Mouse (Mus musculus): ENCODE results near the gene Ssrp1.

The Ssrp1 gene

DNA sequence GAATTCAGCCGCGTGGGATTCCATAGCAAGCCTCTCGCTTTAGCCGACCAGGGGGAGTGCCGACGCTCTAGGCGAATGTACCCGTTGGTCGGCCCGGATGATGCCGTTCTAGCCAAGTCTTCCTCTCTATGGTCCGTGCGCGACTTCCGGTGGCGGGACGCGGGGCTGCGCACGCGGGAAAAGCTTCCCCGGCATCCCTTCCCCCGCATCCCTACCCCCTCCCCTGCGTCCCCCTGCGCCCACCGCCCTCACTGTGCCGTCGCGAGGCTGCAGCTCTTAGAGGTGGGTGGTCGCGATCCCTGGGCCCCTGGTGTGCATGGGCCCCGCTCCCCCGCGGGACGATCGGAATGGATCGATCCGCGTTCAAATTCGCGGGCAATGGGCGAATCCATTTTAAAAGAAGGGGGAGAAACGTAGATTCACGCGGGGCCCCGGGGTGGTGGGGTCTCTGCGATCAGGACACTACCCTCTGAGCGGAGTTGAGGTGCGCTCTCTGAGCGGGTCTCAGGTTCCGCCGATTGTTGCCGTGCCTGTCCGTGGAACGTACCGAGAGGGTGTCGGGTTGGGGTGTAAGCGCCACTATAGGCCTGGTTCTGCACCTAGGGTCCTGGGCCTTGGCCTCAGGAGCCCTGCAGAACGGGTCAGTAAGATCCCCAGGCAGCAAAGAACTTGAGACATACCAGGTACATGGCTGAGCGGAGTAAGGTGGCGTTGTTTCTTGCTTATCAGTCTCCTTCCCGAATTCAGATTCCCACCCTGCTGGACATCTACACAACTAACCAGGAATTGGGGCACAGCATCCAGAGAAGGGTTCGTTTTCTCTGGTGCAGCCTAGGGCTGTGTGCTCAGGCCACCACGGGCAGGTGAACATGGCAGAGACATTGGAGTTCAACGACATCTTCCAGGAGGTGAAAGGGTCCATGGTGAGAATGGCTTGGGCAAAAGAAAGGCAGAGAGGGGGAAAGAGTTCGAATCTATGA lies at the start of gene Ssrp1, which contains the start of gene P2rx3:
TSS of gene Ssrp1 (plus strand) at position 188 of the 980 bp plus-strand sequence.
TSS of gene P2rx3 (minus strand) at position 416 of the 980 bp plus-strand sequence.
- peak; percentile 95 for DNase-seq (ENCODE audit: low spot score)

DNA sequence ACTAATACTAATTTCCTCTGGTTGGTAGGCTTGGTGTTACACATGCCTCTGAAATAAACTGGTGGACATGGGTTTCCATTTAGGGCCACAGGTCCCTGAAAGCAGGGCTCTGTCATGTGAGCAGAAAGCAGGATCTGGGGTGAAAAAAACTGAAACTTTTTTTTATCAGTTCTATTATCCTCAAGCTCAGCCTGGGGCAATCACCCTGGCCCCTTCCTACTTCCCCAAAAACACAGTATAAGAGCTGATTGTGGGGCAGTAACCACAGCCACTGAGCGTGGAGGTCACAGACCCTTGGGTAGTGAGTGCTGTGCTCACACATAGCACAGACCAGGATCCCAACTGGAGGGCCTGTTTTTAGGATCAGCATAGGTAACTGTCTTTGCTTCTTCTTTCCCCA lies 49.1 kb upstream of the Ssrp1 start, which contains the start of gene Prg3:
TSS of gene Prg3 (plus strand) at position 286 of the 400 bp plus-strand sequence.
- DNase-seq (ENCODE audit: low spot score) = no peak

DNA sequence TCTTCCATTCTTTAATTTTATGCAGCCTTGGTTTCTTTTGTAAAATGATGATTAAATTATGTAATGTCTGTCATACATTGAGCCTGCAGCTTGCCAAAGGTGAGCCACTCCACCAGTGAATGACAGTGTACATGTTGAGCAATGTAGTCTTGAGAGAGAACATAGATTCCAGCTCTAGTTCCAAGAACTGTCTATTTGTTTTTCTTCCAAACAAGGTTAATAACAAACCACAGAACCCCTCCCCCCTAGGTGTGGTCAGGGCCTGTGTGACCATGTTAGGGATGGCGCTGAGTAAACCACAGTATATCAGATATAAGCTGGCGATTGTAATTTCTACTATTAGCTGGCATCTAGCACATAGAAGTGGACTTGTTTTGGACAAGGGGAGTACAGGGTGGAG lies 40.7 kb upstream of the Ssrp1 start:
- DNase-seq (ENCODE audit: low spot score) = no peak

DNA sequence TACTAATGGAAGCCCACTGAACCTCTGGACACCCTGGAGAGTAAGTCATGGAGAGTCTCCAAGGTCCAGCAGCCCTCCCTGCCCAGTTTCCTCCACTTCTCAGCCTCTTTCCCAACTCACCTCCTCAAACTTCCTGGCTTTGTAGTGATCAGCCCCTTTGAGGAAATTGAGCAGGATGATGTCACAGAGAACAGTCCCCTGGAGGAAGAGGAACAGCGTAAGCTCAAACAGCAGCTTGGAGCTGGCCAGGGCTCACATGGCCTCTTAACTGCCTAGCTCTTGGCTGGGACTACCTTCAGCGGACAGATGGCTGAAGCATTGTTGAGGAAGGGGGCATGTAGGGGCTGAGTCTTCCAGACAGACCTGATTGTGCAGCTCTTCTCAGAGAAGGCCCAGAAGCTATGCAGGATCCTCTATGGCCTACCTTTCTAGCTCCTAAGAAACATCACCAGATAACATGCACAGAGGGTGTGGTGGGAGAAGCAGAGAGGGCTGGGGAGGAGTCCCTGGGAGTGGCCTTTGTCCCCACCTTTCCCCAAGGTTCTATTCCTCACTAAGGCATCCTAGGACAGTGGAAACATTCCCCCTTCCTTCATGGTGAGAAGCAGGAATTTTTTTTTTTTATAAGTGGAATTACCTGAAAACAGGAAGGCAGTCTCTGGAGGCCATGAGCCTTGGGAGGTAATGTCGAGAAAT lies 37.4 kb upstream of the Ssrp1 start:
- DNase-seq (ENCODE audit: low spot score) = no peak

DNA sequence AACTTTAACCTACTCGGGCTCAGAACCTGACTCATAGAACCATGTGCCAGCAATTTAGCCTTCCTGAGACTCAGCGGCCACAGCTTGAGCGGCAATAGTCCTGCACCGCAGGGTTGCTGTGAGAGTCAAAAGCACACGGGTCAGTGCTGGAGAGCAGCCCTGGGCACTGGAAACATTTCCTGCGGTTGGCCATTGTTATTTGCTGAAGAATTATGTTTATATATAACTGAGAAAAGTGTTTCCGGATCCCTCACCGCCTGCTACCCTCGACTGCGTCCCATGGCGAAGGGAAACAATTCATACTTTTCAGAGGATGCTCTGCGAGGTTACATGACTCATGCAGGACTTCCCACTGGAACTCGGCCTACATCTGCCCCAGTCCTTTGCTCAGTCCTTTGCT lies 35.5 kb upstream of the Ssrp1 start:
- no peak for DNase-seq (ENCODE audit: low spot score)

DNA sequence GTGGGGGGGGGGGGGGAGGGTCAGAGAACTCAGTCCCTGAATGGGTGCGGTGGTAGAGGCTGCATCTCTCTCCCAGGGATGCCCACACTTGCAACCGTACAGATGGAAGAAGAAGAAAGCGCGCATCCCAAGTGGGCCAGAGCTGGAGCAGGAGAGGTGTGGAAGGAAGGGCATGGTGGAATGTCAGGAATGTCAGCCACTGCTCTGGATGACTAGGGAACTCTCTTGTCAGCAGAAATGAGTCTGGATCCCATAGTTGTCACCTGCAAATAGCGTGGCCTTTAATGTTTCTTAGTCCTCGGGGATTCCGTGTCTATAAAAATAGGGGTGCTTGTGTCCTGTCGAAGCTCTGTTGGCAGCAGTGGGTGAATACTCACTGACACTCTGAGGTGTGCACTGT lies 34.5 kb upstream of the Ssrp1 start:
- no peak for DNase-seq (ENCODE audit: low spot score)

DNA sequence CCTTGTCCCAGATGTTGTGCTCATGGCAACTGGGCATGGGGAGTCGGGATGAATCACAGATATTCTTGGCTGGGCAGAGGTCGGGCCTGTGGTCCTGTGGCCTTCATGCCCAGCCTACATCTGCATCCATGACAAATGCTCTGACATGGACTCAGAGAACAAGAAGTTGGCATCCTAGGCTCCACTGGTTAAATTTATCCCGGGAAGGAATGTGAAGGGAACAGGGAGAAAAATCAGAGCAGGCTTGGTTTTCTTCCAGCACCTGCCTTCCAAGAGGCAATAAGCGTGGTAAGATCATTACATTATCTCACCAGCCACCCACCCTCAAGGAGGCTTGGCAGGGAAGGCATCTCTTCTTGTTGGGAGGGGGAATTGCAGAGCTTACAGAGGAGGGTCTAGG lies 32.7 kb upstream of the Ssrp1 start:
- DNase-seq (ENCODE audit: low spot score) = no peak

DNA sequence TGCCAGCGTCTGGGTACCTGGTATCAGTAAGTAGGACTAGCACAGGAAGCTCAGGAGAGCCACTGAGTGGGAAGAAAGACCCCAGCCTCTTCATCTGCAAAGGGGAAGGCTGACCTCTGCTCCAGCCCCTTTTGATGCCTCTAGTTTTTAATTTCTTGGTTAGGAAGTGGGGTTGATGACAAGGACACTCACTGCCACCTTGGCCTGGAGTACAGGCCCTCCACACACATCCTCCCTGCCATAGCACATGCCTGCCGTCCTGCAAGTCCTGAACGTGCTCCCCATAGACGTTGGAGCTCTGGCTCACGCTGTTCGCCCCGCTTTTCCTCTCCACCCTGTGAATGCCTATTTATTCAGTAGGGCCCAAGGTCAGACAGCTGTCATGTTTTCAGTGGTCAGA lies 30.4 kb upstream of the Ssrp1 start:
- no peak for DNase-seq (ENCODE audit: low spot score)

DNA sequence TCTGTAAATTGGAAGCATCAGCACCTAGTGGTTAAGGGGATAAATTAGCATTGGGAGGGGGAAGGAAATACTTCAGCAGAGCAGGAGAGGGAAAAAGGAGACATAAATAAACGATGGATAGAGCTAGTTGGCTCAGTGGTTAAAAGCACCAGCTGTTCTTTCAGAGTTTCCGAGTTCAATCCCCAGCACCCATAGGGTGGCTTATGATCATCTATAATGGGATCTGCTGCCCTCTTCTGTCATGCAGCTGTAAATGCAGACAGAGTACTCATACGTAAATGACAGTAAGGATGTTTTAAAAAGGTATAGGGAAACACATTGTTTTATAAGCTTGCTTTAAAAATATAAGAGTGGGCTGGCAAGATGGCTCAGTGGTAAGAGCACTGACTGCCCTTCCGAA lies 29.3 kb upstream of the Ssrp1 start:
- DNase-seq (ENCODE audit: low spot score) = peak; percentile 61

DNA sequence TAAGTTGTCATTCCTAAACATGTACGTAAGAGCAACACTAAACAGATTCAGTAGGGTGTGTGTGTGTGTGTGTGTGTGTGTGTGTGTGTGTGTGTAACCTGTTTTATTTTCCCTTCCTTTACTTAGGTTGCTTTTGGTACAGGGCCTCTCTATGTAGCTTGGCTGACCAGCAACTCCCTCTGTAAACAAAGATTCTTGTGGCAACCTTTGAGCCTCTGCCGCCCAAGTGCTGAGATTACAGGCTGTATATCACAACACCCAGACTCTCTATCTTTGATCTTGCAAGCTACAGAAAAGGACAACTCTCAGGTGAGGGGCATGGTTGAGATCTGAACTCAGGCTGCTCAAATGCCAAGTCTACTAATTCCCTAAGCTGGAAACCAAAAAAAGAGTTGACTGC lies 27.8 kb upstream of the Ssrp1 start:
- no peak for DNase-seq (ENCODE audit: low spot score)

DNA sequence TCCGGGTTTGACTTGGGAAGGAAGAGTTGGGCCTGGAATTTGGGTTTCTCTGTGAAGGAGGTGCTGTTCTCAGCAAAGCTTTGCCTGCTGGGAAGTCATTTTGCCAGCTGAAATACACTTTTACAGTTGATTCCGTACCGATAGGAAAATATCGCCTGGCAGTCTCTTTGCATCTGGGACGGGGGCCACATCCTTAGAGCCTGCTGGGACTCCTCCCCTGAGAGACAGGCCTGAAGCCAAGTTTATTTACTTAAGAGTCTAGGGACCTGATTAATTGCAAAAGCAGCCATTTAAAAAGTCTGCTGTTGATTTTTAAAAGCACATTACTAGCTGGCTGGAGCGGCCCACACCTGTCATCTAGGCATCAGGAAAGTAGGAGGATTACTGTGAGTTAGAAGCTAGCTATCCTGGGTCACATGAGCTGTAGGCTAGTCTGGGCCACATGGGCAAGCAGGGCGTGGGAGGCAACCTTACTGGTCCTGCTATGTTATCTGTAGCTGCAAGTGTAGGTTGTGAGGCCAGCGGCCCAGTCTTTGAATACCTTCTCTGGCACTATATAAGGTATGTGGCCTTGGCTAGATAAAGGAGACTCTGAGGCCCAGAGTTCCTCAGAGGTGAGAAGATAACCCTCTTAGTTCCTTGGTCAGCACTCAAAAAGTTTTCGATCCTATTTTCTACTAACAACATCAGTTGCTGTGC lies 25.0 kb upstream of the Ssrp1 start:
- peak; percentile 31 for DNase-seq (ENCODE audit: low spot score)

DNA sequence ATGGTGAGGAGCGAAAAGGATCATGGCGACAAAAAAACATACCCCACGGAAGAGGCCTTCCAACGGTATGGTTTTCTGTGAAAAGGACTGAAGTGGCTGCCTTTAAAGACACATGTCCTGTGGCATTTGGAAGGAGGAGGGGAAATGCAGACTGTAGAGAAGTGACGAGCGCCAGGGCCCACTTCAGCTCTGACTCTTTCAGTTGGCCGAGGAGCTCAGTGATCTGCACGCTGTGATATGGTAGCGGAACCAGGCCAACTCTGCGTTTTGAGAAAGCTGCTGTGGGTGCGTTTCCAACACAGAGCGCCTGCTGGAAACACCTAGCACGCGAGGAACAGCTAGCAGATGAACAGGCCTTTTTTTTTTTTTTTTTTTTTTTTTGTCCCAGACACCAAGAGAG lies 24.4 kb upstream of the Ssrp1 start:
- DNase-seq (ENCODE audit: low spot score) = no peak

DNA sequence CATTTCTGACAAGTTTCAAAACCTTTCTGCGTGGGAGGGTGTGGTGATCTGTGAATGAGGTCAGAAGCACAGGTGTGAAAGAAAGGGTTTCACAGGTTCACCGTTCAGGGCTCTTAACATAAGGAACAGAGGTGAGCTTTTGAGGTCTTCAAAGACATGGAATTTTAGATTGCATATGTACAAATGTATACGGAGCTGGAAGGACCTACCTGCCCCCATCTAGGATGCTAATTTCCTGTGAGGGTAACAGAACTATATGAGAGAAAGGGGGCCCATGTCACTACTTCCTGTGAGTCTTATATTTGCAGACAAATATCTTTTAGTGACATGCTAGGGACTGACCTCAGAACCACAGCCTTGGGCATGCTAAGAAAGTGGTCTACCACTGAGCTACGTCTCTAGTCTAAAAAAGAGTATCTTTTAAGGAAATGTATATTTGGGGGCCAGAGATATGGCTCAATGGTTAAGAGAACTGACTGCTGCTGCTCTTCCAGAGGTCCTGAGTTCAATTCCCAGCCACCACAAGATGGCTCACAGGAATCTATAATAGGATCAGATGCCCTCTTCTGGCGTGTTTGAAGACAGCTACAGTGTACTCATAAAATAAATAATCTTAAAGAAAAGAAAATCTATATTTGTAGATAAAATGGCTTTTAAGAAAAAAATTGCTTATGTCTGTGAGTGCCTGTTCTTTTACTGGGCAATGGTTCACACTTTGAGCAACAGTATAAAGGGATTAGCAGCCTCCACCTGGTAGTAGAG lies 23.0 kb upstream of the Ssrp1 start:
- no peak for DNase-seq (ENCODE audit: low spot score)

DNA sequence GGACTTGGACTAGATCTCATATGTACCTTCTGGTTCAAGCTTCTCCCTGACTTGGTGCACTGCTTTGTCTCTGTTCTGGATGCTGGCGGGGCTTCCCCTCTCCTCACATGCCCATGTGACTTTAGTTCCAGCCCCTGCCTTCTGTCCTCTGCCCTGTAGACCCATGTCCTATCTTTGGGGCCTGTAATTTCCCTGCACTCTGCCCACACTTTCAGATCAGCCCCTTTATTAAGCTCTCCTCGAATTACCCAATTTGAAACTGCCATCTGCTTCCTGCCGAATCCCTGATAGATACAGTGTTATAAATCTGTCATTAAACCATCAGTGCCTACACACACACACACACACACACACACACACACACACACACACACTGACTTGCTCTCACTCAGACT lies 22.4 kb upstream of the Ssrp1 start:
- no peak for DNase-seq (ENCODE audit: low spot score)

DNA sequence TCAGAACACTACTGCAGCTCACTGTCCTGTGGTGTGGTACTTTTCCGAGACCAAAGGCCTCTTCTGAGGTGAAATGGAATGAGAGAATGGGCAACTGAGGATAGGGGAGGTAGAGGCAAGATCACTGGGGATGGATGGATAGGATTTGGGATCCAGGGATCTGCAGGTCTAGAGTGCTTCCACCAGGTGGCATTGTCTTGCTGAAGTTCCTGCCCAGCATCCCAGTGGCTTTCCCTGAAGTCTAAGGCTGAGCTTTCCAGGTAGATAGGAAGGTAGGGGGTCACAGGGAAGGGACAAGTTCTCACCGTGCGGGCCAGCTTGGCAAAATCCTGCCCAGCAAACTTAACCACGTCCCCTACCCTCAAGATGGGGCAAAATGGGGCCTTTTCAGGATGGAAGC lies 15.0 kb upstream of the Ssrp1 start:
- DNase-seq (ENCODE audit: low spot score) = peak; percentile 53

DNA sequence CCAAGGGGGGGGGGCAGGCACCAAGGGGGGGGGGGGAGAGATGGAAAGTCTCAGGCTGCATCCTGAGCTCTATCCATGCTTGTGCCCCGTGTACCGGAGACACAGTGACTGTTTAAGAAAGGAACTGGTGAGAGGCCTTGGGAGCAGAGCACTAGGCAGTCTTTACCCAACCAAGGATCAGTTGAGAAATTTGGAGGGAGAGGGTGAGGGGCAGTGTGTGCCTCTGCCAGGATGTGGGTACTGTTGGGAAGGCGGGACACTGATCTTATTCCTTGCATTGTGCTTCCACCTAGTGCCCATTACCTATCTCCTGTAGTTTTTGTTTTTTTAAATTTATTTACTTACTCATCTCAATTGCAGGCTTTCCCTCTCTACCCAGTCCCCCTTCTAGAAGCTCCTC lies 10.9 kb upstream of the Ssrp1 start:
- DNase-seq (ENCODE audit: low spot score) = no peak

DNA sequence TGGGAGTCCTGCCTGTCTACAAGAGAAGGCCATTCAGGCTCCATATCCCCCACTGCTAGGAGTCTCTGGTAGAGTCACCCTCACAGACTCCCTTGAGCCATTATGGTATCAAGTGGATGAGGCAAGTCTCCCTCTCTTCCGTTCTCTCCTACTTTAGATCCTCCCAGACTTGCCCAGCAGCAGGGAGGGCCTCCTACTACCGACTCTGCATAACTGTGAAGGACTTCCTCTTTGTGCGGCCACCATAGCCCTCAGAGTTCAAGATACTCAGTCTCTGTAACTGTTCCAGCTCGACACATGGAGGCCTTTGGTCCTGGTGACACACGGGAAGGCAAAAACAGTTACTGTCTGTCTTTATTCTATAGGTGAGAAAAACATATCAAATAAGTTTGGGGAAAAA lies 9.8 kb upstream of the Ssrp1 start:
- no peak for DNase-seq (ENCODE audit: low spot score)

DNA sequence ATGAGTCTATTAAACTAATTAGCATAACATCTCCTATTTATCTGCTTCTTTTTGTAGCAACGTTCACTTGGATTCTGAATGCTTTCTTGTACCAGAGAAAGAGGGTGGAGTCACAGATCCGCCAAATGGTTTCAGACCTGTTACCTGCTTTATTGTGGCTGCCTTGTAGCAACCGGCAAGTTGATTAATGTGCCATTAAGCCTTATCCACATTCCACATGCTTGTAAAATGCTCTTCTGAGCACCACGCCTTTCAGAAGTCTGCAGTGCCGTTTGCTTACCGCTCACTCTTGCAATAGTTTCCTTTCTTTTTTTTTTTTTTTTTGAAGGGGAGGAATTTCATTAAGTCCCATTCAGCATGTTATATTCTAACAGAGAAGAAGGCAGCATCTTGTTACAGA lies 7.1 kb upstream of the Ssrp1 start:
- DNase-seq (ENCODE audit: low spot score) = no peak

DNA sequence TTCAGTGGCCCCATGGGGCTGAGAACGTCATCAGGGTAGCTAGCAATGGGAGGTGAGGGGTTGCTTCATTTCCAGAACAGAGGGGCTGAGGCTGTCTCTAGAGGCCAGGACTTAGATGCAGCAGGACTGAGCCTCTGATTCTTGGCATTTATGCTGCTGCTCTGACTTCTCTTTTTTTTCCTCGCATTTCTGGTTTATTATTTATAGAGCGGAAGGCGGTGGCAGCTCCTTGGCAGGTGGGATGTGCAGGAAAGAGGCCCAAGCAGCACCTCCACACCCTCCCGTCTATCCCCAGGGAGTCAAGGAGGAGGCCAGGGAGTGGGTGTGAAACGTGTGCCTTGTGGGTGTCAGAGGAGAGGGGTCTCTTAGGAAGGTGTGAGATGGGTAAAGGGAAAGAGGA lies 6.0 kb upstream of the Ssrp1 start:
- DNase-seq (ENCODE audit: low spot score) = no peak

DNA sequence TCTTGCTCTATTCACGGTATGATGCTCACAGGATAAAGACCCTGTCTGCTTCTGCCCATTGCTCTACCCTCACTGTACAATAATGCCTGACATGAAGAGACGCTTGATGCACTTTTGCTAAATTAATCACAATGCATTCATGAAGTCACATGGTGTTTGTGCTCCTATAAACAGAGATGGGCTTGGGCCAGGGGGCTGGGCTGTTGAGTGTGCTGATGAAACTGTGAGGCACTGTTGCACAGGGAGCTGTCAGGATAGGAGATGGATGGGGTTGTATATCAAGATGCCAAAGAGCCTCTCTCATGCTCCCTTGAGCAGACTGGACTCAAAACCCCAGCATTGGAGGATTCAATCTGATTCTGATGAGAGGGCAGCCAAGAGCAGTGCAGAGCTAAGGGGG lies 3.9 kb upstream of the Ssrp1 start:
- no peak for DNase-seq (ENCODE audit: low spot score)

DNA sequence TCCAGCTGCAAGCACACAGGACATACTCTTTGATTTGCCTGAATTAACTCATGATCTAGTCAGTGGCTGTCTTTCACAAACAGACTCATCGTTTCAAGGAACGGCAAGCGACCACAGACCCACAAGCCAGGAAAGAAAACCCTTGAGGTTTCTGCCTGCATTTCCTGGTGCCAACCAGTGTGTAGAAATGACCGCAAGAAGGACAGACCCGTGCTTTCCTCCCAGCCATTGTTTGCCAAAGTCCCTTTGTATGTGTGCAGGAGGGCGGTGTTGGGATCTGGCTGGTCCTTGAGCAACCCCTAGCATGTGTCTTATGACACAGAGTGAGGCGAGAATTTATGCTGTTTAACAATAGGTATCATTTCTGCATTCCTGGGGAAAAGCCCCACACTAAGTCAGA lies 2.9 kb upstream of the Ssrp1 start:
- no peak for DNase-seq (ENCODE audit: low spot score)

DNA sequence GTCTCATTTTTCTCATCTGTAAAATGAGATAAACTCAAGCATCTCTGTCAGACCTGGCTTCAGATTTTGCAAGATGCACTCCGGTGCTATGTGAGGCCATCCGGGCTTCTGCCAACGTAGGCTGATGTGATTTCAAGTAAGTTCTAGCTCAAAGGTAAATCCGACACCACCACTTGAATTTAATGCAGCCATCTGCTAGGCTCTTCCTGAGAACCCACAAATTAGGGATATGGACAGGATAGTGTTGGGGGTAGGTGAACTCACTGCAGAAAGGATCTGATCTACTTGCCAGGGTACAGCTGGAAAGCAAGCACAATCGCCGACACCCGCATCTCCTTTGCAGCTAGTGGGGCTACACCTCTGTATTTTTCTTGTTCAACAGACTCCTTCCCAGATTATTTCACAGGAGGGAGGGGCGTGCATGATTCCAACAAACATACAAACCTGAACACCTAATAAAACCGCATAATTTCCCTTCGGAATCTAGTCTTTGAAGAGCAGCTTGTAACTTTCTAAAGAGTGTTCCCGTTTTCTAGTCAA lies 457 bp upstream of the Ssrp1 start:
- no peak for DNase-seq (ENCODE audit: low spot score)

All from embryo, embryonic 10.5 days (tissue).